Mouse (Mus musculus) spleen, embryonic (tissue): ENCODE data around the gene Lysmd1.
"Not testable (repeated sequence)": the region's sequence is repeated elsewhere in the genome, so short reads cannot be mapped to it uniquely, and the experiment has no call there.

ENCODE experiments used
- CTCF ChIA-PET: fragments of 350-600 bp; sonication (Branson Sonifier 250); formaldehyde crosslinking; loops from one replicate; lab custom pipeline; 2022; lab: Charles Lee

Gene Lysmd1

DNA sequence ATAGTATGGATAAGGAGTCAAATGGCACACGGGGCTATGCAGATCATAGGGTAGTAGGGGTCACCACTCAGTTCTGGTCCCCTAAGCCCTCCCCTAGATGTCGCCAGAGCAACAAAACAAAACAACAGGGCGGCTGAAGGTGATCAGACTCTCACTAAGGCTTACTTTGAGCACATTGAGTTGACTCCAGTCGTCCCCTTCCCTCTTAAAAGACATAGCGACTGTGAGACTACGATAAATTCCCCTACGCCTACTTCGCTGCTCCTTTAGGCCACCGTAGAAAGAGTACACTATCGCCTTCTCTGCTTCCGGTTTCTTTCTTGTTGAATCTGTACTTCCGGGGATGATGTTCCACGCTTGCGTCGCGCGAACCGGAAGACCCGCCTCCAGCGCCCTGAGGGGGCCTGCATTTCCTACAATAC is at the start of gene Lysmd1, which contains the start of gene Scnm1:
Gene Lysmd1 (plus strand): TSS at position 409 of the 422 bp plus-strand sequence.
Gene Scnm1 (minus strand): TSS at position 332 of the 422 bp plus-strand sequence.
- CTCF ChIA-PET = no interaction called here

DNA sequence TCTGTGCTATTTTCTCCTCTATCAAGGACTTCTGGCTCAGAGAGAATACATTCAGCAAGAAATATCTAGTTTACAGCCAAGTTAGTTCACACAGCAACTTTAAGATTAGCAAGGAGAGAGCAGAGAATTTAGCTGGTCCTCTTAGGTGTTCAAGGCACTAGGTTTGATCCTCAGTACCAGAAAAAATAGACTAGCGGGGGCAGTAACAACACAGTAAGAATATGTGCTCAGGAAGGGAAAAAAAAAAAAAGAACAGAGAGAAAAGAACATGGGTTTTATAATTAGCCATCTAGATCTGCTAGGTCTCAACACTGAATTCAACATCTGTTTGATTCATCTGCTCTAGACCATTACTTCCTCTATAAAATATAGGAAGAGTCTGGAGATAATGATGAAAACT is 45.8 kb upstream of the Lysmd1 start:
- CTCF ChIA-PET = interaction anchor here (1.0 kb wide), 1 partner anchor 46 kb away, joined by 3 read pairs; no protein-coding TSS in a partner anchor

DNA sequence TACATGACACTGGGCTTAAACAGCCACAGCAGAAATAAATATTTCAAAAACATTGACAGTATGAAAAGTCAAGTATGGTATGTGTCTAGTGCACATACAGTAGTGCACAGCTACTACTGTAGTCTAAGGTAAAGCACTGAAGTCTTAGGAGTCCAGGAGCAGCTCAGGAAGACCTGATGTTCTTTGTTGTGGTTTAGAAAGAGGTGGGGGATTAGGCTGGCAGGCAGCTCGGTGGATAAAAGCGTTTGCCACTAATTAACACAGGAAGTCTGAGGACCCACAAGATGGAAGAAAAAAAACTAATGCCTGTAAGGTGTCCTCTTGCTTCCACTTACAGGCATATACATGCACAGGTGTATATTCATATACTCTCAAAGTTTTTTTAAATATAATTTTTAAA is 33.0 kb upstream of the Lysmd1 start:
- CTCF ChIA-PET = no interaction called here

DNA sequence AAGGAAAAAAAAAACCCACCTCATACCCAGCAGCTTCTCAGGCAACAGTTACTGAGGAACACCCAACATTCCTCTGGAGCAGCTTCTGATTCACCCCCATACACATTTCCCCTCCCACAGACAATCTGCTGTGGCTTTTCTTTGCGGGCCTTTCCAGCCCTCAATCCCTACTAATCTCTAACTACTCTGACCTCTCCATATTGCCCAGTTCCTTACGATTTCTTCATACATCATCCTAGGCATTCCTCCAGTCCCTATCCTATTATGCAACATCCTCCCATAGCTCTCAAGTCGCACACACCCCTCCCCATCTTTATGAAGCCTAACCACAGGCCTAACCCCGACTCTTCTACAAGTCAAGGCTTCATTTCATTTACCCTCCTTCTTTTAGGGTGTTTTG is 28.8 kb upstream of the Lysmd1 start:
- CTCF ChIA-PET = no interaction called here

DNA sequence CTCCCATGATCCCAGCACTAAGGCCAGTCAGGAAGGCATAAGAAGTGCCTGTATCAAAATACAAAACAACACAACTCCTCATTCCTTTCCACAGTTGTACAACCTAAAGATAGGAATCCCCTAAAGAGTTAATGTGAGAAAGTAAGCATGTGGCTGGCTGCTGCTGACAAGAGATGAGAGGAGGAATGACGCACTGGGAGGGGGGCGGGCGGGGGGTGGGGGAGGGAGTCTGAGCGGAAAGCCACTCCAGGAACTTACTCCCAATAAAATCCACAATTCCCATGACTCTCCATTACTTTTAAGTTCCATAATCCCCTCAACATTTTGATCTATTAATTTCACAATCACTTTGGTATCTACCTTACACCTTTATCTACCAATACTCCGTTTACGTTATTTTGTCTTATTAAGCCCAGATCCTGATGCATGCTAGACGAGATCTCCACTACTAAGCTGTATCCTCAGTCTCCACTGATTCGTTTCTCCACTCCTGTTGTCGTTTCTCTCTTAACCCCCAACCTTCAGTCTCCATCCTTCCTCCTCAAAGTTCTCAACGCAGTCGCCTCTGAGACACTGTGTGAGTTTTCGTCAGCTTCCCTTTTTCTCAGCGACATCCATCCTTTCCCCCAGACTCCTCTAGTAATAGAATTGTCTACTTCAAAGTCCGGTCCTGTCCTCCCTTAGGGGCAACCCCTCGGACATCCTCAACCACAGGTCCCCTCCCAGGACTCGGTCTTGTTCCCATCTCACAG is 28.1 kb upstream of the Lysmd1 start:
- CTCF ChIA-PET = interaction anchor here (0.6 kb wide), 2 partner anchors 27 to 50 kb away, joined by 3 read pairs; no protein-coding TSS in a partner anchor

DNA sequence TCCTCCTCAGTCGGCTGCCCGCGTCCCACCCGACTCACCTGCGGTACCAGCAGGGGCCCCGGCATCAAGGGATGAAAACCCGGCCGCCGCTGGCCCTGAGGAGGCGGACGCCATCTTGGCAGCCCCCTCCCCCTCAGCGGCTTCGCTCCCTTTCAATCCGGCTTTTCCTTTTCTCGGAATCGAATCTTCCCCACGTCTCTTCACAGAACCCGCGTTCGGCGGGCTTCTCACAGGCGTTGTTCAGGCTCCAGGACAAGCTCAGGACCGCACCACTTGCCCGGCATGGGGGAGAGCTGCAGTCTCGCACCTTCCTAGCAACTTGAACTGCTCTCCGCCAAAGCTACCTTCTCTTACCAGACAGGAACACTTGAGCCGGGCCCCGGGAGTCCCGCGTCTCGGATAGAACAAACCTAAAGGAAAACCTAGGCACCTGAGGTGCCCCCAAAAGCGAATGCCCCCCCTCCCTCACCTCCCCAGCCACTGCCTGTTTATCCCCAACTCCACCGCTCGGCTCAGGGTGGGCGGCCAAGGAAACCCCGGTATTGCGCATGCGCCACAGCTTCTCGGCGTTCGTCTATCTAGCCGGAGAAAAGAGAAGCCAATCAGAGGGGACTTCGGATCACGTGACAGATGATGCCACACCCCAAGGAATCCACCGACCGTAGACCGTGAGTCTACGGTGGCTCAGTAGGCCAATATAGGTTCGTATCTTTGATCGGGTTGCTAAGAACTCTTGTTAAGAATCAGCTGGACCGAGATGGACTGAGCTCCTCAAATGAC is 27.4 kb upstream of the Lysmd1 start, which contains the start of gene Pip5k1a:
Gene Pip5k1a (minus strand): TSS at position 593 of the 780 bp plus-strand sequence.
- CTCF ChIA-PET = interaction anchor here (0.9 kb wide), 1 partner anchor 53 kb away, joined by 6 read pairs; no protein-coding TSS in a partner anchor

DNA sequence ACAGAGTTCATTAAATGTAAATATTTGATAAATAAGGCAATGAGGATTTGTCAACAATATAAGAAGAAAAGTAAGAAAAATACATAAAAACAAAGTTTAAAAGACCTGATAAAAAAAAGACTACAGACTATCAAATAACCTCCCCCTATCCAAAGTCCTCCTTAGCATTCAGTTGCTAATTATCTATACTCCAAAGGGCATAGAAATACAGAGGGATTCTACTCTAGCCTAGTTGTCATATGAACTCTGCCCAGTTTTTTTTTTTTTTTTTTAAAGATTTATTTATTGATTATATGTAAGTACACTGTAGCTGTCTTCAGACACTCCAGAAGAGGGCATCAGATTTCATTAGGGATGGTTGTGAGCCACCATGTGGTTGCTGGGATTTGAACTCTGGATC is 26.6 kb upstream of the Lysmd1 start:
- CTCF ChIA-PET = interaction anchor here (0.7 to 0.9 kb wide), 2 partner anchors 54 to 81 kb away, joined by 4 to 6 read pairs; no protein-coding TSS in a partner anchor

DNA sequence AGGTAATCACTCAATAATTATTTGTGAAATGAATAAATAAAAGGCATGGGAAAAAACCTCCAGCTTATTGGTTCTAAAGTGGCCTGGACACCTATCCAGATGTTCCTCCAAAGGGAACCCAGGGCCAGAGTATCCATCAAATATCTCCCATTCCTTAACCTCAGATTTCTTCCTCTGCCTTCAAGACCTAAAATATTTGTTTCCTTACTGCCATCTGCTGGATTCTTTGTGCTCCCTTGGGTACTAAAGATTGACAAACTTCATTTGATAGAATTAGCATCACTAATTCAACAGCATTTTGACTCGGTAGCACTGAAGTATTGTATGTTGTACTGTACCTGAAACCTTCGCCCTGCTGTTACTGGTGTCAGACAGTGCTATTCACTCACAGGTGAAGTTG is 26.0 kb upstream of the Lysmd1 start:
- CTCF ChIA-PET = interaction anchor here (0.5 to 0.9 kb wide), 3 partner anchors 39 to 81 kb away, joined by 3 to 4 read pairs (median 3); no protein-coding TSS in a partner anchor

DNA sequence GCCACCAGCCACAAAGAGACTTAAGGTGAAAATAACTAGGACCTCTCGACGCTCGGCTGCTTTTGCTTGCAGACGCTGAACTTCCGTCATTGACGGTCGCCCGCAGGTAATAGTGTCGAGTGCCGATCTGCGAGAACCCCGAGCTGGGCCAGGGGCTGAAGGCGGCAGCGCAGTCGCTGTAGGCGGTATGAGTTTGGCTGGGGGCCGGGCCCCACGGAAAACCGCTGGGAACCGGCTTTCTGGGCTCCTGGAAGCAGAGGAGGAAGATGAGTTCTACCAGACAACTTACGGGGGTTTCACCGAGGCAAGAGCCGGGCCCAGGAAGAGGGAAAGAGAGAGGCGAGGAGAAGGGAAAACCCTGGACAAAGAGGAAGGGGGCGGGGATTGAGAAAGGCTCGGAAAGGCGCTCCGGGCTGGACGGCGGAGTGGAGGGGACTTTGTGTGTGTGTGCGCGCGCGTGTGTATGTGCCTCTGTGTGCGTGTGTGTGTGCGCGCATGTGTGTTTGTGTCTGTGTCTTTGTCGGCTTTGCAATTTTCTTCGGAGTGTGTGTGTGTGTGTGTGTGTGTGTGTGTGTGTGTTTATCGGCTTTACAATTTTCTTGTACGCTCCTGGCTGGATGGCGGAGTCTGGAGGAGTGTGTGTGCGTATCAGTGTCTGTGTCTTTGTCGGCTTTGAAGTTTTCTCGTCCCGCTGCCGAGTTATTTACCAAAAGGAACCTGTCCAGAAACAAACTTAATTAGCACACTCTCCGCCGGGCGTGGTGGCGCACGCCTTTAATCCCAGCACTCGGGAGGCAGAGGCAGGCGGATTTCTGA is 22.8 kb upstream of the Lysmd1 start, which contains the start of gene Vps72:
Gene Vps72 (plus strand): TSS at position 112 of the 816 bp plus-strand sequence.
- CTCF ChIA-PET = interaction anchor here (0.7 kb wide), 1 partner anchor 13 kb away, joined by 6 read pairs; no protein-coding TSS in a partner anchor

DNA sequence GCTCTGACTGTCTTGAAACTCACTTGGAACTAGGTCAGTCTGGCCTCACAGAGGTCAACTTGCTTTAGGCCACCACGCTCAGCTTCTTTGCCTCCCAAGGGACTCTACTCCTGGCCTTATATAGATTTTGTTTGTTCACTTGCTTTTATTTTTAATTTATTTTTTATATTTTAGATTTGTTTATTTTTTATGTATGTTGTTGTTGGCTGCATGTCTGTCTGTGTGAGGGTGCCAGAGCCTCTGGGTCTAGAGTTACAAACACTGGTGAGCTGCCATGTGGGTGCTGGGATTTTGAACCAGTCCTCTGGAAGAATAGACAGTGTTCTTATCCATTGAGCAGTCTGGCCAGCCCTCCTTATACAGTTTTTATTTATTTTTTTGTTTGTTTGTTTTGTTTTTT is 21.1 kb upstream of the Lysmd1 start:
- CTCF ChIA-PET = interaction anchor here (1.0 kb wide), 1 partner anchor 23 kb away, joined by 3 read pairs; no protein-coding TSS in a partner anchor

DNA sequence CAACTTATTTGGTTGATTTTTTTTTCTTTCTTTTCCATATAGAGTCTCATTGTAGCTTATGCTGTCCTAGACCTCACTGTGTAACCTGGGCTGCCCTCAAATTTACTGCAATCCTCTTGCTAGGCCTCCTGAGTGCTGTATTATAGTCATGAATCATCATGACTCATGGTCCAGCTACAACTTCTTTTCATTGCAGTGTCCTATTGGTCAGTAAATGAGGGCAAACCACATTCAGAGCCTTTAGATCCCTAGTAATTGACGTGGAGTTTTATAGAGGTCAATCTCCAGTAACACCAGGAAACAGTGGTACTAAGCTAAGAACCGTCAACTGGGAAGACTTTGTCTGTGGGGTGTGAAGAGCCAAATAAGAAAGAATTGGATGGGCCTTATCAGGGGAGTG is 16.1 kb upstream of the Lysmd1 start:
- CTCF ChIA-PET = interaction anchor here (0.7 kb wide), 1 partner anchor 10 kb away, joined by 3 read pairs; no protein-coding TSS in a partner anchor

DNA sequence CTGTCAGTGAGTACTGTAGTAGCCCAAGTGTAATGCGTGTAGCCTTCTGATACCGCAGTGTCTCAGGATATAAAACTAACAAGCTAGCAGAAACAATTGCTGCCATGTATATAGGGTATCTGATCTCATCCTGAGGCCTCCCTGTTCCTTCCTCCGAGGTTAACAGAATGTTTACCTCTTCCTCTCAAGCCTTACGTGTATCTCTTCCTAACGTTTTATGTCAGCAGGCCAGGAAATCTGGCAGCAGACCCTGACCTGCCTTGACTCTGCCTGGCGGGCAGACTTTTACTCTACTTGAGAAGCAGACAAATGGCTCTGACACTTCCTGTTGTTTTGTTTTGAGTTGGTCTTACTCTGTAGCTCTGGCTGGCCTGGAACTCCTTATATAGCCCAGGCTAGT is 12.3 kb upstream of the Lysmd1 start:
- CTCF ChIA-PET = no interaction called here

DNA sequence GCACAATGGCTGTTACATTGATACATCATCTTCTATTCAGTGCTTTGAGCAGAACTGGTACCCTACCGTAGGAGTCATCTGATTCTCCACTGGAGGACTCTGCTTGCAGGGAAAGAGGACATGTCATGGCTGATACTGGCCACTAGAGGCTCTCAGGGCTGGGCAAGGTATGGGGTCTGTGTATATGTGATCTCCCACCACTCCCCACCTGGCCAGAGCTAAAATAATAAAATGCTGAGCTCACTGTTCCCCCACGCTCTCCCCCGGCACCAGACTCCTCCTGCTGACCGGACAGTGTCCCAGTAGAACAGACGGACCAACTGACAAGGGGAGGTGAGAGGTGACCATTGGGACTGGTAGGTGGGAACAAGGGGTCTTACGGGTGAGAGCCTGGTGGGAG is 9.6 kb upstream of the Lysmd1 start, which contains the start of gene Tmod4:
Gene Tmod4 (plus strand): TSS at position 231 of the 400 bp plus-strand sequence.
- CTCF ChIA-PET = no interaction called here

DNA sequence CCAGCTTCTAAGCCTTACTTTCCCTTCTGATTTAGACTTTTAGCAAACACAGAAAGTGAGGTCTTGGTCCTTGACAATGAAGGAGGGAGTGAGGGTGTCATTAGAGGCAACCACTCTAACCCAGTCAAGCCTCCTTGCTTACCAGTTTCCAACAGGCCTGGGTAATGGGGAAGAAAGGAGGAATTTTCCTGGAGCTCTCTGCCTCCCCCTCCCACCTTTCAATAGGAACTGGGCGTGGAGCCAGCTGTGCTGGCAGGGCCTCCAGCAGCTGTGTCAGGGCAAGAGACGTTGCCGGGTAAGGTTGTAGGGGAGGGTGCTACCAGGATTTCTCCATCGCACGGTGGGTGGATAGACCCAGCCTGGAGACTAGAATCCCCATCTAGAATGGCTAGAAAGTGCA is 8.9 kb upstream of the Lysmd1 start:
- CTCF ChIA-PET = no interaction called here

DNA sequence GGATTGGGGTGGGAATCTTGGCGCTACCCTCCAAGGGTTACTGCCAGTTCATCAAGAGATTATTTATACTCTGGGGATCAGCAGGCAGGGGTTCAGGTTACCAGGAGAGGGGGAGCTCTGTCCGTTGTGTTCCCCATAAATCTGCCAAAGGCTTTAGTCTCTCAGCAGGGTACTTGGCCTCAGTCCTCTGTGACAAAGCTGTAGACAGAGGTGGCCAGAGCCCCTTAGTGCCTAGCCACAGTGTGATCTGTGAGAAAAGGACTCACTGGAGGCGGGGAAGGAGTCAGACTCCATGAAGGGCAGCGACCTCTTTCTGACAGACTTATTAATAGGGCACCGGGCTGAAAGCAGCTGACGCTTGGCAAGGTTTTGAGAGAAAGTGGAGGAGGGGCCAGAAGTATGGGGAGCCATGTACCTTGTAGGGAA is 4.6 kb upstream of the Lysmd1 start:
- CTCF ChIA-PET = no interaction called here

DNA sequence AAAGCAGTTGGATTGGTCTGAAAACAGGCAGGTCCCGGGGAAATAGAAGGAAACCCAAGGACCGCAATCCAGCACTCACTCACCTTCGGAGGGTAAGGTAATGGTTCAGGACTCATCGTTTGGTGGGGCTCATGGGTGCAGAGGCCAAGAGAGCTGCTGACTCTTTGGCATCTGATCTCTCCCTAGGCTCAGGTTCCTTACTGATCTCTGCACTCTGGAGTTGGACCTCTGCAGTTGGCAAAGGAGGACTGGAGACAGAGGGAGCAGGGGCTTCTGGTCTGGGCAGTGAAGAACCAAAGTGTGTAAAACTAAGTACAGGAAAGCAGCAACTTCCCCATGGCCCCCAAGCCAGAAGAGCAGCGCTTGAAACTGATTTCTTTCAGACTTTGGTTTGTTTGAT is 3.8 kb upstream of the Lysmd1 start:
- CTCF ChIA-PET = no interaction called here

DNA sequence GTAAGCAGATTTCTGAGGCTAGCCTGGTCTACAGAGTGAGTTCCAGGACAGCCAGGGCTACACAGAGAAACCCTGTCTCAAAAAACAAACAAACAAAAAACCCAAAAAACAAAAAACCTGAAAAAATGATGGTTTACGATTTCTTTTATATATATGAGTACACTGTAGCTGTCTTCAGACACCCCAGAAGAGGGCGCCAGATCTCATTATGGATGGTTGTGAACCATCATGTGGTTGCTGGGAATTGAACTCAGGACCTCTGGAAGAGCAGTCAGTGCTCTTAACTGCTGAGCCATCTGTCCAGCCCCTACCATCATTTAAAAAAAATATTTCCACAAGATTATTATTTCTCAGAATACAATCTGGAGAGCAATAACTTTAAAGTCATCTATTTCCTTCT is 1.5 kb upstream of the Lysmd1 start:
- CTCF ChIA-PET = interaction anchor here (0.6 kb wide), 2 partner anchors 27 to 81 kb away, joined by 3 to 4 read pairs; no protein-coding TSS in a partner anchor

DNA sequence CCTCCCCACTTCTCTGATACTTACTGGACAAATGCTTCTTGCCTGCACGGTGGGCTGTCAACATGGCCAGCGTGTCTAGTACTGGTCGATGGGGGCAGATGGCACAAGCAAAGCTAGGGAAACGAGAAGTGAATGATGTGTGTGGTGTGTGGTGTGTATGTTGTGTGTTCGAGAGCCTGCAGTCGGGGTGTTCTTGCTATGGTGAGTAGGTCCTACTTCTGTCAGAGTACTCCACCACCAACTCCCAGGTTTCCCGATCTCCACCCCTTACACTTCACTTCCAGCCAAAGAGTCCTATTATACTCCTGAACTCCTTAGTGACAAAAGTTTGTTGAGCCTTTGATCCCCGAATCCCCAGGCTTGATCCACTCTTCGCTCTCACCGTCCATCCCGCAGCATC is 712 bp upstream of the Lysmd1 start:
- CTCF ChIA-PET = interaction anchor here (0.6 kb wide), 2 partner anchors 16 to 82 kb away, joined by 3 to 4 read pairs; no protein-coding TSS in a partner anchor

DNA sequence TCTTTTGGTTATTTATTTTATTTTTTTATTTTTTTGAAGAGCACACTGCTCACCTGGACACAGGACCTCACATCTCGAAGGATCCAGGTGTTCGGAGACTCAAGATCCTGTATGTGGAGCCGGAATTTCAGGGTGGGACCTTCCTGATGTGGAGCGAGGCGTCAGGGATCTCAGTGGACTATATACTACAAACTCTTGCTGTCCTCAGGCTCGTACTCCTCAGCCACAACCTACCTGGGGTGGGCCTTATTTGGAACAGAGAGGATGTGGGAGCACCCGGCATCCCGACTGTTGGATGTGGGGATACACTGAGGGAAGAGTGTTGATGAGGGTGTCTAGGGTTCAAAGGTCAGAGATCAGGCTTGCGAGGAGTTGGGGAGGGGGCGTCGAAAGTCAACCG is 245 bp downstream of the Lysmd1 start:
- CTCF ChIA-PET = not testable (repeated sequence)

DNA sequence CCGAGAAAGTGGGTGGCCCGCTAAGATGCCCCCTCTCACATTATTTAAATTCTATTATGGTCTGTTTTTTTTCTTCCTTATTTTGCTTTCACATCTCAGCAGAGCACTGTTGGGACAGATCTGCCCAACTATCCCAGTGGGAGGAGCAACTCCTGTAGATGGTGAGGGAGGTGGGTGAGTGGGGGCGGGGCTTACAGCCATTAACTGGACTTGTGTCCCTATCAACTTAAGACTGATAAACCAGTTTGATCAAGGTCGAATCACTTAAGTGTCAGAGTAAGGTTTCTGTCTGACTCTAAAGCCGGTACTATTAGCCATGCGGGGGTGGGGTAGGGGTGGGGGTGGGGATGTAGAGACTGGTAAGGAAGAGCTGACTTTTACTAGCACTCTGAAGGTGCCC is 1.1 kb downstream of the Lysmd1 start:
- CTCF ChIA-PET = interaction anchor here (1.4 kb wide), 1 partner anchor 23 kb away, joined by 3 read pairs; no protein-coding TSS in a partner anchor
